Mouse (Mus musculus) thymus, postnatal 4 days (tissue): ENCODE measurements around the gene Fbxo6.

ENCODE experiments used
- DNase-seq: peaks from one replicate; pipeline ENCODE4 v3.0.0; 2021

Fbxo6 gene

GRCm38 (mm10) chr4:148160436-148161390 is 8.8 kb upstream of the Fbxo6 start, which contains the start of the genes Fbxo44 and Fbxo2:
Gene Fbxo44 (minus strand): TSS chr4:148160482.
Gene Fbxo2 (plus strand): TSS chr4:148160621.
- DNase-seq = peak; percentile 56

- peak; percentile 95 for DNase-seq
Measured at GRCm38 (mm10) chr4:148159544-148160435, 7.8 kb upstream of the Fbxo6 start.

- peak; percentile 45 for DNase-seq
Measured at GRCm38 (mm10) chr4:148158436-148159348, 6.8 kb upstream of the Fbxo6 start.

DNA sequence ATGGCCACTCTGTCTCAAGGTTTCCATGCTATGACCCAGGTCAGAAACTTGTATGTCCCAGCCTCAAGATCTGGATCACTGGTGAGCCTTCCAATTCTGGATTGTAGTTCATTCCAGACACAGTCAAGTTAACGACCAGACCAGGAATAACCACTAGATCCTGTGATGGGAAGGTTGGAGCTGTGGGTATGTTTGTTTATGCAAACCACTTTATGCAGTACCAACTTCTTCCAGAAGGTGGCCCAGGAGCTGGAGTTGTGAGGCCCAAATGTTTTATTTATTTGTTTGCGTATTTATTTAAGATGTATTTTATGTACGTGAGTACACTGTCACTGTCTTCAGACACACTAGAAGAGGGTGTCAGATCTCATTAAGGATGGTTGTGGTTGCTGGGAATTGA is 3.0 kb upstream of the Fbxo6 start:
- peak; percentile 69 for DNase-seq

GRCm38 (mm10) chr4:148154006-148154405 is 2.1 kb upstream of the Fbxo6 start:
- DNase-seq = no peak

DNA sequence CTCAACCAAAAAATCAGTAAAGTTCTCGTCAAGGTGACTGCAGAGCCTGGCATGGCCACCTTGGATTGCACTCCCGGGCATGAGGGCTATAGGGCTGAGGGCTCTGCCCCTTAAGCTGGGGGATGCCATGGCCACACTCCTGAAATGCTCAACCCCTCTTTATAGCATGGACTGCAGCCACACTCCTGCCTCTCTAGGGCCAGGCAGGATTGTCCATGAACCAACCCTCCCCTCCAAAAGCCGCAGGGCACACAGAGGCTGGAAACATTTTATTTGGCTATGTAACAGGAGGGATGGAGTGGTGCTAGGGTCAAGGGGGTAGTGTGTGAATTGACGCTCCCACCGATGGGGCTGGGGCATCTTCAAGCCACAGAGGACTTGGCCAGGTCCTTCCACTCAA is 607 bp upstream of the Fbxo6 start:
- DNase-seq = no peak

- DNase-seq = no peak
Measured at GRCm38 (mm10) chr4:148150953-148151266, 1.0 kb downstream of the Fbxo6 start.

- no peak for DNase-seq
Measured at GRCm38 (mm10) chr4:148150242-148150641, 1.7 kb downstream of the Fbxo6 start.

DNA sequence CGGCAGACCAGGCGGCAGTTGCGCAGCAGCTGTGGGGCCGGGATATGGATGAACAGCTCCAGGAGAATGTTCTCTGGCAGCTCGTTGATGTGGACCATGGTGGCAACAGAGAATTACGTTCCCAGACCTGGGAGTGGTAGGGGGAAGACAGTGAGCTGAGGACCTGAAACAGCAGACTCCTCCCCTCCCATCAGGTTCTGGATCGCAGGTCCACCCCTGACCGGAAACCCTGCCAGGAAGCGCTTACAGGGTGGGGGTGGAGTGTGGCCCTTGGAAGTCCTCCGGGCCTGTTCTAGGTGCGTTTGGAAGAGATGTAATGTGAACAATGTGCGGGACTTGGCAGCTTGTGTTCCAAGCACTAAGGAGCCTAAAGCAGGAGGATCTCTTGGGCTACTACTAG is 2.4 kb downstream of the Fbxo6 start:
- DNase-seq = no peak

DNA sequence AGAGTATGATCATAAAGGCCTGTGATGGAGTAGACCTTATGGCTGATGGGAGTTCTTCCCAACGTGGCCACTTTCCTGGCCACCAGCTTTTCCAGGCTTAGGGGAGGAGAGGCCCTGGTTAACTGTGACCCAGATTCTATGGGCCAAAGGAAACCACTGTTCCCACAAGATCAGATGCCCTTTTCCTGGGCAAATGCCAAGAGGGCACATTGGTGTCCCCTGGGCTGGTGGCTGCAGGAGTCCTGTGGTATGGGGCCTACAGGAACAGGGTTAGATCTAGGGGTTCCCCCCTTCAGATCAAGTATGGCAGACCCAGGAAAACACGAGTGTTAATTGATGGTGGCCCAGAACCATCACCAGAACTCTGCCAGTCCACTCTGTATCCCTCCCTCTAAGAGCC is 4.2 kb downstream of the Fbxo6 start:
- DNase-seq = no peak

DNA sequence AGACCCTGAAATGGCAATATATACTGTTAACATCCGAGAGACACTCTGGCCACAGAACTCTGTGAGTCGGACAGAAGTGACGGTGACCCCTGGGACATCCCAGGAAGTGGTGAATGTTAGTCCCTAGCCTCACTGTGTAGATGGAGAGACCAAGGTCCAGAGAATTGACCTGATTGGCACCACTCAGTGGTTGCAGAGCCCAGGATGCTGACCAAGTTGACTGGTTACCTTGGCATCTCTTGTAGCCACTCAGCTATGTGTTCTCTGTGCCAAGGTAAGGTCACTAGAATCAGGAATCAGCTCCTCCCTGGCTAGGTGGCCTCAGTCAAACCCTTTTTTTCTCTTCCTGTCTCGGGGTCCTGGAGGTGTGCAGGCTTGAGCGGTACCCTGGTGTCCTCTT is 8.2 kb downstream of the Fbxo6 start:
- no peak for DNase-seq

DNA sequence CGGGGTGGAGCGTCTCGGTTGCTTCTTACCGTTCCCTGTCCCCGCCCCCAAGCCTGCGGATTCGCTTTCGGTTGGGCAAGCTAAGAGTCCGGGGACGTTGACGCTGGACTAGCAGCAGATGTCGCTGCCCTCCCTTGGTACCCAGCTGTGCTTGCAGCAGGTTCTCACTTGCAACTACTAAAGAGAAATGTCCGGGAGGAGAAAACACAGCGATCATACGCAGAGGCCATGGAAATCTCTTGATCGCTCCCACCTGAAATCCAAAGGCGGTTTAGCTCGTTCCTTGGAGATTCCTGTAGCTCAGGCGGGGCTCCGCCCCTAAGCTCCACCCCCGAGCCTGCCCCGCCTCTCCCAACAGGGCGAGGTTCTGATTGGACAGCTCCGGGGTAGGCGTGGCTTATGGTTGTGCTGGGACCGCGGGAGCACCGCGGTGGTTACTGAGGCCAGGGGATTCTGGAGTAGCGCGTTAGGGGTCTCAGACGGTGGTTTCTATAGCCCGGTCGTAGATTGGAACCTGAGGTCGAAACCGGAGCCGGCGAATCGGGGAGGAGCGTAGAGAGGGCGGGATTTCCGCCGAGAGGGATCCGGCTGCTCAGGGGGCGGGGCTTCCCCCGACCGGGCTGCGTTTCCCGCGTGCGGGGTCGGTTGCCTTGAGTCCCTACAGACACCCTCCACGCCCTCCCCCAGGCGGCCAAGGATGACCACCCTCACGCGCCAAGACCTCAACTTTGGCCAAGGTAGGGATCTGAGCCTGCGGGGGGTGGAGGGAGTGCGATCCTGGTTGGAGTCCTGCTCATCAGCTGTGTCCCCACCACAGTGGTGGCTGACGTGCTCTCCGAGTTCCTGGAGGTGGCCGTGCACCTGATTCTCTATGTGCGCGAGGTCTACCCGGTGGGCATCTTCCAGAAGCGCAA is 11.6 kb downstream of the Fbxo6 start:
- DNase-seq = peak; percentile 95

- no peak for DNase-seq
Measured at GRCm38 (mm10) chr4:148139767-148140097, 12.2 kb downstream of the Fbxo6 start.

- no peak for DNase-seq
Measured at GRCm38 (mm10) chr4:148137503-148137902, 14.4 kb downstream of the Fbxo6 start.

DNA sequence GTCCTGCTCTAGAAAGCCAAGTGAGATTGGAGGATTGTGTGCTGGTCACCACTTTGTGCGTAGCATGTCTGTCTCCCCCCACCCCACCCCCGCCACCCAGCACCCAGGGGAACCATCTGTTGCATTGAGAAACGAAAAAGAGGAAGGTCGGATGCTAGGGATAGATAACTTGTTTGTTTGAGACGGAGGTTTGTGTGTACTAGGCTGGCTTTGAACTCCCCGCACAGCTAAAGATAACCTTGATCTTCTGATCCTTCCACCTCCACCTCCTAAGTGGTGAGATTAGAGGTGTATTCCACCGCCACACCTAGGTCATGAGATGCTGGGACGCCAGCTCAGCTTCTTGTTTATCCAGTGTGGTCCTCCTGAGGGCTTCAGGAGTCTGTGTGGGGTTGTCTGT is 17.0 kb downstream of the Fbxo6 start:
- DNase-seq = no peak

GRCm38 (mm10) chr4:148131497-148132081 is 20.4 kb downstream of the Fbxo6 start:
- no peak for DNase-seq

DNA sequence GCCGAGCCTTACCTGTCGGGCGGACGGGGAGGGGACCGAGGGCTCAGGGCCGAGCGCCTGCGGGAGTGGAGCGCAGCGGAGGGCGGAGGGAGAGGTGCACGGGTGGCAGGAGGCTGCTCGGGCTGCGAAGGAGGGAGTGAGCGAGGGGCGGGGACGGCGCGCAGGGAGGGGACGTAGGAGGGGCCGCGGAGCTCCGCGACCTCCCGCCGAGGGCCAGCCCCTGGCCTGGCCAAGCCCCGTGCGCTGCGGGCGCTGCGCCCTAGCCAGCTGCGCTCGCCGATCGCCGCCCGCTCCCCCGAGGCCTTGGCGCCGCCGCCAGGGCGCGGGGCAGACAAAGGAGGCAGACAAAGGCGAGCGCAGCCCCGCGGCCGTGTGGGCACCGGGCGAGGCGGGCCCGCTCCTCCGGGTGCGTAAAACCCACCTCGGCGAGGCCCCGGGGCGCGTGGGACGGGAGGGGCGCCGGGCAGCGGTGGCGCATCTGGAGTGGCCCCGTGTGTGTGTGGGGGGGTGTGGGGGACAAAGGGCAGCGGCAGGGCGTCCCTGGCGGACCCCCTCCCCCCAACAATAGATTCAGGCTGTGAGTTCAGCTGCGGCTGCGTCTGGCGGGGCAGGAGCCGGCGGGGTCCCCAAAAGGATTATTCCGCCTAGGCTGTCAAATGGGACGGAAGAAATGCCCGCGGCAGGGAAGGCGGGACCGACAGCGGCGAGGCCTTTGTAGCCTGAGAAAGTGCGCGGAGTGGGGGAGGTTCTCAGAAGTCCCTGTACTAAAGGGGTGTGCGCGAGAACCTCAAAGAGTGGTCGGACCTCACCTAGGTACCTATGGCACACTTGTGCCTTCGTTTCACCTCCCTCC is 21.2 kb downstream of the Fbxo6 start, which contains the start of gene Draxin:
Draxin (minus strand) TSS at position 138 of the 853 bp plus-strand sequence.
- DNase-seq = peak; percentile 68

GRCm38 (mm10) chr4:148130133-148130532 is 21.8 kb downstream of the Fbxo6 start, which contains the start of gene Mad2l2:
Gene Mad2l2 (plus strand): TSS chr4:148130384.
- DNase-seq = no peak

GRCm38 (mm10) chr4:148128672-148129071 is 23.3 kb downstream of the Fbxo6 start:
- DNase-seq = no peak

GRCm38 (mm10) chr4:148128241-148128640 is 23.7 kb downstream of the Fbxo6 start:
- no peak for DNase-seq
